Mouse (Mus musculus) liver, adult 2 months (tissue): Measurements from ENCODE around the gene Cacnb4. TPM values are rescaled to one million over a fixed set of nuclear protein-coding genes. Genes with fewer than 3 reads are reported as not detected.

Experiments
- DNase-seq: peaks from one replicate; pipeline ENCODE4 v3.0.0-alpha.2; 2011; ENCODE audit warnings: low read depth, low spot score; ENCODE audit errors: extremely low read depth
- H3K27ac ChIP-seq: fragments of 200-500 bp; replicated peaks from 2 replicates; pipeline ENCODE4 v1.5.1; 2012; ENCODE audit warnings: low read depth, mild to moderate bottlenecking, control low read depth, inconsistent platforms, low read length; ENCODE audit not compliant: insufficient read depth
- H3K27me3 ChIP-seq: fragments of 200-500 bp; 2 replicates; pipeline ENCODE4 v1.6.1; 2012; ENCODE audit warnings: mild to moderate bottlenecking, moderate library complexity, low read length, inconsistent platforms; ENCODE audit not compliant: control insufficient read depth, insufficient read depth
- H3K36me3 ChIP-seq: fragments of 200-500 bp; 2 replicates; pipeline ENCODE4 v1.6.1; 2012; ENCODE audit warnings: low read length, inconsistent platforms; ENCODE audit not compliant: control insufficient read depth, insufficient read depth
- H3K4me1 ChIP-seq: fragments of 200-500 bp; 2 replicates; pipeline ENCODE4 v1.6.1; 2011; ENCODE audit warnings: low read length; ENCODE audit not compliant: control insufficient read depth, insufficient read depth
- H3K4me3 ChIP-seq: fragments of 200-500 bp; 2 replicates; pipeline ENCODE4 v1.5.1; 2011; ENCODE audit warnings: low read depth, mild to moderate bottlenecking, control low read depth, low read length, moderate library complexity; ENCODE audit not compliant: insufficient read depth
- H3K79me2 ChIP-seq: fragments of 200-500 bp; 2 replicates; pipeline ENCODE4 v1.6.1; 2012; ENCODE audit warnings: inconsistent platforms, mild to moderate bottlenecking, low read length, moderate library complexity; ENCODE audit not compliant: control insufficient read depth, insufficient read depth
- H3K9ac ChIP-seq: fragments of 200-500 bp; 2 replicates; pipeline ENCODE4 v1.6.1; 2012; ENCODE audit warnings: low read depth, mild to moderate bottlenecking, control low read depth, inconsistent platforms, low read length
- CTCF ChIP-seq: fragments of 200-500 bp; IDR thresholded peaks from 2 replicates; pipeline ENCODE4 v1.5.1; 2011; ENCODE audit warnings: low read depth, low read length, control low read depth
- POLR2A ChIP-seq: fragments of 200-500 bp; IDR thresholded peaks from 2 replicates; pipeline ENCODE4 v1.6.1; 2011; ENCODE audit warnings: low read length, control low read depth; ENCODE audit not compliant: insufficient read depth; ENCODE audit errors: extremely low read depth
- WGBS: fragments of 180-500 bp; shearing (Covaris S2); methylation state at CpG from one replicate; pipeline ENCODE4 v1.1.7; 2018; 5-methylcytosine and 5-hydroxymethylcytosine counted together
- polyA plus RNA-seq: library from polyadenylated mRNA; depleted of rRNA; stranded (reverse); fragments of >200 nt; gene quantifications from 2 replicates; pipeline ENCODE4 v1.2.3, GENCODE M21; 2012
- total RNA-seq: library from RNA; depleted of rRNA; stranded (reverse); fragments of >200 nt; gene quantifications from 2 replicates; pipeline ENCODE4 v1.2.3, GENCODE M21; 2014

The Cacnb4 gene
- total and polyA plus RNA-seq, 2 experiments, result 0.01 TPM; not detected in 1

DNA sequence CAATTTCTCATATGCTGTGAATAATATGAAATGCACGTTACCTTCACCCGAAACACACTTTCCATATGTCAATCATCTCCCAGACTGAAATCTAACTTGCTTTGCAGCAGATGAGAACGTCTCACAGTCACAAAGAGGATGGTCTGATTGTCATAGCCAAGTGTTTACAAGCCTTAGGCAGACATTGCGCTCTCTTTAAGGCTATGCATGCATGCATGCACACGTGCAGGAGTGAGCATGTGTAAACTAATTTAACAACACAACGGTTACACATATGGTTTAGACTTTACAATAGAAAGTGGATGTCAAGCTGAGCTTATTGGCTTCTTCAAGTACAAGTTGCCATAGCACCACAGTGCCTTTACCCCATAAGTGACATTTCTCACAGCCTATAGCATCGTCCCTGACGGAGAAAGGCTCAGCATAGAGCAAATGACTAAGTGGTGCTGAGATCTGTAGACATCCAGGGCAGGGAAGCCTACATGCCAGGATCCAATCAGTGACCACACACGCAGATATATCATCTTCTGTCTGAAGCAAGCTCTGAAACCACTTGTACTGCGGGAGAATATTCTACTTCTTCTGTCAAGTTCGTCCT lies 181.4 kb downstream of the Cacnb4 start:
- no peaks in the 10 kb centered on the region for H3K36me3 ChIP-seq
- H3K27me3 ChIP-seq, result no peaks in the 10 kb centered on the region
- H3K79me2 ChIP-seq, result no peaks in the 10 kb centered on the region
- no peak overlapping the region for H3K9ac ChIP-seq
- H3K27ac ChIP-seq, result no peak overlapping the region
- no peak for TF ChIP-seq POLR2A
- no peak for TF ChIP-seq CTCF
- no peak for DNase-seq
- 93% methylated on average over 11 of the region's 11 CpGs for WGBS
- H3K4me3 ChIP-seq, result no peak overlapping the region
- H3K4me1 ChIP-seq, result no peaks in the 10 kb centered on the region

- no peak overlapping the region for H3K27ac ChIP-seq
- no peaks in the 10 kb centered on the region for H3K36me3 ChIP-seq
- no peak overlapping the region for H3K9ac ChIP-seq
- no peak overlapping the region for H3K4me3 ChIP-seq
- no peak for DNase-seq
- H3K79me2 ChIP-seq, result no peaks in the 10 kb centered on the region
- WGBS, result 81% methylated on average over 8 of the region's 8 CpGs
- H3K27me3 ChIP-seq, result no peaks in the 10 kb centered on the region
- no peaks in the 10 kb centered on the region for H3K4me1 ChIP-seq
- TF ChIP-seq POLR2A, result no peak
- TF ChIP-seq CTCF, result no peak
Measured at GRCm38 (mm10) chr2:52494274-52494673, 182.4 kb downstream of the Cacnb4 start.

DNA sequence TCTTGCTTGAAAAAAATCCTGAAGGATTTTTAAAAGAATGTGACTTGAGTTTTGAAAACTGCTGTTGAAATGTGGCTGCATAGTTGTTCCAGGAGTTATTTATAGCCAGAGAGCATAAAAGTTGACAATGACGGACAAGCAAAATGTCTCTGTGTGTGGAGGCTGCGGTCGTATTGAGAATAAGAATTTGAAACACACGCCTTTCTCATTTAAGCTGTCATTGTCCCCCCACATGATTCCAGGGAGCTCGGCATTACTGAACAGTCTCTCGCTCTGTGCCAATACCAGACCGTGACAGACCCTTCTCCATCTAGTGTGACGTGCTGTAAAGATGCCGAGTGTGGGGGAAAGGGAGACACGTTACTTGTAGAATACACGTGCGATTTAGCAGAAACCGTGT lies 183.8 kb downstream of the Cacnb4 start:
- no peak for DNase-seq
- Histone ChIP-seq H3K36me3 (no peaks in the 10 kb centered on the region), H3K4me3 (no peak overlapping the region), H3K27me3 (no peaks in the 10 kb centered on the region), H3K4me1 (no peaks in the 10 kb centered on the region), H3K27ac (no peak overlapping the region), H3K9ac (no peak overlapping the region), H3K79me2 (no peaks in the 10 kb centered on the region)
- WGBS, result 93% methylated on average over 13 of the region's 13 CpGs
- TF ChIP-seq CTCF, result no peak
- no peak for TF ChIP-seq POLR2A

GRCm38 (mm10) chr2:52489840-52490239 lies 186.8 kb downstream of the Cacnb4 start:
- TF ChIP-seq CTCF (no peak), POLR2A (no peak)
- no peak overlapping the region for H3K4me3 ChIP-seq
- H3K9ac ChIP-seq, result no peak overlapping the region
- no peaks in the 10 kb centered on the region for H3K27me3 ChIP-seq
- WGBS, result 92% methylated on average over 1 of the region's 1 CpGs
- no peaks in the 10 kb centered on the region for H3K79me2 ChIP-seq
- no peak overlapping the region for H3K27ac ChIP-seq
- DNase-seq, result no peak
- no peaks in the 10 kb centered on the region for H3K36me3 ChIP-seq
- H3K4me1 ChIP-seq, result no peaks in the 10 kb centered on the region

GRCm38 (mm10) chr2:52483496-52483895 lies 193.1 kb downstream of the Cacnb4 start:
- Histone ChIP-seq H3K27me3 (no peaks in the 10 kb centered on the region), H3K9ac (no peak overlapping the region), H3K4me1 (peaks cover 2% of the 10 kb centered on the region; the same call in 1 of the 2 replicates), H3K4me3 (no peak overlapping the region), H3K27ac (no peak overlapping the region), H3K36me3 (no peaks in the 10 kb centered on the region), H3K79me2 (no peaks in the 10 kb centered on the region)
- no peak for DNase-seq
- TF ChIP-seq POLR2A, result no peak
- no peak for TF ChIP-seq CTCF
- 74% methylated on average over 5 of the region's 5 CpGs for WGBS

- no peaks in the 10 kb centered on the region for H3K27me3 ChIP-seq
- H3K27ac ChIP-seq, result no peak overlapping the region
- no peaks in the 10 kb centered on the region for H3K79me2 ChIP-seq
- WGBS, result 90% methylated on average over 8 of the region's 8 CpGs
- peaks cover 16% of the 10 kb centered on the region for H3K4me1 ChIP-seq
- TF ChIP-seq CTCF (no peak), POLR2A (no peak)
- no peak for DNase-seq
- no peak overlapping the region for H3K4me3 ChIP-seq
- H3K36me3 ChIP-seq, result no peaks in the 10 kb centered on the region
- H3K9ac ChIP-seq, result no peak overlapping the region
Measured at GRCm38 (mm10) chr2:52480476-52480875, 196.2 kb downstream of the Cacnb4 start.
